Mouse (Mus musculus): ENCODE results near the gene Slf1. TPM values are rescaled to one million over a fixed set of nuclear protein-coding genes. Genes with fewer than 3 reads are reported as not detected.

Gene Slf1
- polyA plus RNA-seq, 1 experiment = 23.9 TPM

GRCm38 (mm10) chr13:77049736-77050135, 85.5 kb downstream of the Slf1 start:
- H3K27me3 ChIP-seq (ENCODE audit: control insufficient read depth, insufficient read depth, low read length, poor library complexity, severe bottlenecking) = no peaks in the 10 kb centered on the region
- no peaks in the 10 kb centered on the region for H3K4me1 ChIP-seq (ENCODE audit: control insufficient read depth, insufficient read depth, low read length)
- H3K9me3 ChIP-seq (replicated peaks; ENCODE audit: control insufficient read depth, insufficient read depth, low read length, poor library complexity, severe bottlenecking) = no peaks in the 10 kb centered on the region
- TF ChIP-seq CTCF (IDR thresholded peaks at IDR 0.05; ENCODE audit: low read depth, low read length) (no peak), POLR2A (IDR thresholded peaks at IDR 0.05; ENCODE audit: insufficient read depth, low read length) (no peak), EP300 (IDR thresholded peaks at IDR 0.05; ENCODE audit: insufficient read depth, low read depth, low read length) (no peak)
- H3K36me3 ChIP-seq (ENCODE audit: control insufficient read depth, insufficient read depth, low read length, poor library complexity, severe bottlenecking) = no peaks in the 10 kb centered on the region
- no peak overlapping the region for H3K27ac ChIP-seq (ENCODE audit: insufficient read depth, low read length)
- H3K4me3 ChIP-seq (ENCODE audit: low read depth, low read length) = no peak overlapping the region
- no peak overlapping the region for H3K9ac ChIP-seq (ENCODE audit: low read depth, poor library complexity, severe bottlenecking)

DNA sequence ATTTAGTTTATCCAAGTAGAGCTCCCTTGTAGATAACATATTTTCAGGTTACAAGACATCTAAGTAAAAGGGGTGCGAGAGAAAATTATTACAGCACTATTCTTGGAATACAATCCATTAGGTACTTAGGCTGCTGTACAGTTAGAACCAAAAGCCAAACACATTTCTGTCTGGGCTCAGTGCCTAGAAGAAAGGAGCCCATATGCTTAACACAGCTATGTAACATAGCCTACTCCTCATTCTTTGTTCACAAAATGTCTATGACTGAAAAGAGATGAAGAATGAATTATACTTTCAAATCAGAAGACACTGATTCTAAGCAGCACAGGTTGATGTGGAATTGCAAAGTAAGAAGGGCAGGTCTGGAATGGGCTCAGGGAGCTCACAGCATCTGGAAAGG, 86.8 kb downstream of the Slf1 start:
- Histone ChIP-seq H3K27me3 (ENCODE audit: control insufficient read depth, insufficient read depth, low read length, poor library complexity, severe bottlenecking) (no peaks in the 10 kb centered on the region), H3K9me3 (replicated peaks; ENCODE audit: control insufficient read depth, insufficient read depth, low read length, poor library complexity, severe bottlenecking) (no peaks in the 10 kb centered on the region), H3K4me3 (ENCODE audit: low read depth, low read length) (no peak overlapping the region), H3K4me1 (ENCODE audit: control insufficient read depth, insufficient read depth, low read length) (no peaks in the 10 kb centered on the region), H3K9ac (ENCODE audit: low read depth, poor library complexity, severe bottlenecking) (no peak overlapping the region), H3K27ac (ENCODE audit: insufficient read depth, low read length) (no peak overlapping the region), H3K36me3 (ENCODE audit: control insufficient read depth, insufficient read depth, low read length, poor library complexity, severe bottlenecking) (no peaks in the 10 kb centered on the region)
- TF ChIP-seq EP300 (IDR thresholded peaks at IDR 0.05; ENCODE audit: insufficient read depth, low read depth, low read length) = no peak
- TF ChIP-seq CTCF (IDR thresholded peaks at IDR 0.05; ENCODE audit: low read depth, low read length) = no peak
- TF ChIP-seq POLR2A (IDR thresholded peaks at IDR 0.05; ENCODE audit: insufficient read depth, low read length) = no peak

DNA sequence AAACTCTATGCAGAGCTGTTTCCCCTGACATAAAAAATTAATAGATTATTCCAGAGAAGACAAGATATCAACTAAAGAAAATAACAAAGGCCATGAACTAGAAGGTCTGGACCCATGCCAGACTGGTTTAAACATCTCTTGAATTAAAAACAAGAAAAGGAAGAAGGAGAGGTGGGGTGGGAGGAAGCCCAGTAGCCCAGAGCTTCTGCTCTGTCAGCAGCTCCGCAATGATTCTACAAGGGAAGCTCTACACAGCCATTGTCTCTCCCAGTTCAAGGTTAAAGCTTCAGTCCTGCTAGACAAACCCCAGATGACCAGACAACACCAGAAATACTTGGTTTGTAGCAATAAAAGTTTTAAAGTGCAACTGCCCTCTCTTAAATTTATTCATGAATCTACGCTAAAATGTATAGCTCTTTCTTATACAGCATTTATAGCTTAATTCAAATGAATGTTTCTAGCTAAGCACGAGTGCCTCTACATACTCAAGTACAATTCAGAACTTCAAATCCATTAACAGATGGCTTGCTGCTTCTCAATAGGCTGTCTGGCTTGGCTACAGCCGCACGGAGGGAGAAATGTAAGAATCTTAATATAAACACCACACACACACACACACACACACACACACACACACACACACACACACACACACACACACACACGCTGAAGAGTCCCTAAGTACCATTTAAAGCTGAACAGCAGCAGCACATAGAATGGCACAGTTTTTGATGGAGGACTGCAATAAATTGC, 87.9 kb downstream of the Slf1 start:
- Histone ChIP-seq H3K9me3 (replicated peaks; ENCODE audit: control insufficient read depth, insufficient read depth, low read length, poor library complexity, severe bottlenecking) (no peaks in the 10 kb centered on the region), H3K36me3 (ENCODE audit: control insufficient read depth, insufficient read depth, low read length, poor library complexity, severe bottlenecking) (no peaks in the 10 kb centered on the region), H3K4me1 (ENCODE audit: control insufficient read depth, insufficient read depth, low read length) (no peaks in the 10 kb centered on the region), H3K4me3 (ENCODE audit: low read depth, low read length) (no peak overlapping the region), H3K9ac (ENCODE audit: low read depth, poor library complexity, severe bottlenecking) (no peak overlapping the region), H3K27ac (ENCODE audit: insufficient read depth, low read length) (no peak overlapping the region), H3K27me3 (ENCODE audit: control insufficient read depth, insufficient read depth, low read length, poor library complexity, severe bottlenecking) (no peaks in the 10 kb centered on the region)
- TF ChIP-seq CTCF (IDR thresholded peaks at IDR 0.05; ENCODE audit: low read depth, low read length) (no peak), POLR2A (IDR thresholded peaks at IDR 0.05; ENCODE audit: insufficient read depth, low read length) (no peak), EP300 (IDR thresholded peaks at IDR 0.05; ENCODE audit: insufficient read depth, low read depth, low read length) (no peak)

DNA sequence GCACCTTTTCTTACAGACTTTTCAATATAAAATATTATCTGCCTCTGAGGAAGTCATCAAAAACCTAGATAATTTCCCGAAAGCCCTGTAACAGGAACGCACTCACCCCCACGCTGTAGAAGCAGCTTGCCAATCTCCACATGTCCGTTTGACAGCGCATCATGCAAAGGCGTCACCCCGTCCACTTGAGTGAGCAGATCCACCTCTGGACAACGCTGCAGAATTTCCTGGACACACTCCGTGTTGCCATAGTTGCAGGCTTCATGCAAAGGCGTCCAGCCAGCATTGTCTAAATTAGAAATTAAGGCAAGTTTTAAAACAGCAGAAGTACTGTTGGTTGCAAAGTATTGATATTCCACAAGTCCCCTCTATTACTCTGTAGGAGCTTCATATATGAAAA, 88.9 kb downstream of the Slf1 start:
- Histone ChIP-seq H3K9ac (ENCODE audit: low read depth, poor library complexity, severe bottlenecking) (no peak overlapping the region), H3K9me3 (replicated peaks; ENCODE audit: control insufficient read depth, insufficient read depth, low read length, poor library complexity, severe bottlenecking) (no peaks in the 10 kb centered on the region), H3K4me1 (ENCODE audit: control insufficient read depth, insufficient read depth, low read length) (no peaks in the 10 kb centered on the region), H3K27ac (ENCODE audit: insufficient read depth, low read length) (no peak overlapping the region), H3K4me3 (ENCODE audit: low read depth, low read length) (no peak overlapping the region), H3K36me3 (ENCODE audit: control insufficient read depth, insufficient read depth, low read length, poor library complexity, severe bottlenecking) (no peaks in the 10 kb centered on the region), H3K27me3 (ENCODE audit: control insufficient read depth, insufficient read depth, low read length, poor library complexity, severe bottlenecking) (no peaks in the 10 kb centered on the region)
- TF ChIP-seq EP300 (IDR thresholded peaks at IDR 0.05; ENCODE audit: insufficient read depth, low read depth, low read length) (no peak), CTCF (IDR thresholded peaks at IDR 0.05; ENCODE audit: low read depth, low read length) (no peak), POLR2A (IDR thresholded peaks at IDR 0.05; ENCODE audit: insufficient read depth, low read length) (no peak)

- H3K27me3 ChIP-seq (ENCODE audit: control insufficient read depth, insufficient read depth, low read length, poor library complexity, severe bottlenecking) = no peaks in the 10 kb centered on the region
- TF ChIP-seq POLR2A (IDR thresholded peaks at IDR 0.05; ENCODE audit: insufficient read depth, low read length) = no peak
- no peak for TF ChIP-seq CTCF (IDR thresholded peaks at IDR 0.05; ENCODE audit: low read depth, low read length)
- TF ChIP-seq EP300 (IDR thresholded peaks at IDR 0.05; ENCODE audit: insufficient read depth, low read depth, low read length) = no peak
- no peaks in the 10 kb centered on the region for H3K36me3 ChIP-seq (ENCODE audit: control insufficient read depth, insufficient read depth, low read length, poor library complexity, severe bottlenecking)
- H3K4me3 ChIP-seq (ENCODE audit: low read depth, low read length) = no peak overlapping the region
- no peak overlapping the region for H3K27ac ChIP-seq (ENCODE audit: insufficient read depth, low read length)
- no peaks in the 10 kb centered on the region for H3K9me3 ChIP-seq (replicated peaks; ENCODE audit: control insufficient read depth, insufficient read depth, low read length, poor library complexity, severe bottlenecking)
- H3K9ac ChIP-seq (ENCODE audit: low read depth, poor library complexity, severe bottlenecking) = no peak overlapping the region
- H3K4me1 ChIP-seq (ENCODE audit: control insufficient read depth, insufficient read depth, low read length) = no peaks in the 10 kb centered on the region
Measured at GRCm38 (mm10) chr13:77045375-77045774, 89.9 kb downstream of the Slf1 start.

DNA sequence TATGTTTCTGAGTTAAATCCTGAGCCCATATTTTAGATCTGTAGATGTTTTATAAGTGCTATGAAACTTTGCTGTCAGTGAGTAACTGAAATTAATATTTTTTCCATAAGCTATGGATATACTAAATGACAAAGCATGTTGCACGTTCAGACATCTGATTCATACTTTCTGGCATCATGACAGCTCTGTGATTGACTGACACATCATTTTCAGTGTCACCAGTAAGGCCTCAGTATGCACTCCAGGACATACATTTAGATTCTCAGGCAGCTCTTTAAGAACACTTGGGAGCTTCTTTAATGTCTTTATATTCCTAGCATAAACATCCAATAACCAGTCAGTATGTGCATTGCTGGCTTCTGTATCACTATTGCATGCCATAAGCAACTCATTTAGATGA, 91.9 kb downstream of the Slf1 start:
- no peaks in the 10 kb centered on the region for H3K4me1 ChIP-seq (ENCODE audit: control insufficient read depth, insufficient read depth, low read length)
- H3K36me3 ChIP-seq (ENCODE audit: control insufficient read depth, insufficient read depth, low read length, poor library complexity, severe bottlenecking) = no peaks in the 10 kb centered on the region
- no peaks in the 10 kb centered on the region for H3K27me3 ChIP-seq (ENCODE audit: control insufficient read depth, insufficient read depth, low read length, poor library complexity, severe bottlenecking)
- H3K27ac ChIP-seq (ENCODE audit: insufficient read depth, low read length) = no peak overlapping the region
- H3K9me3 ChIP-seq (replicated peaks; ENCODE audit: control insufficient read depth, insufficient read depth, low read length, poor library complexity, severe bottlenecking) = no peaks in the 10 kb centered on the region
- no peak overlapping the region for H3K4me3 ChIP-seq (ENCODE audit: low read depth, low read length)
- no peak overlapping the region for H3K9ac ChIP-seq (ENCODE audit: low read depth, poor library complexity, severe bottlenecking)
- no peak for TF ChIP-seq CTCF (IDR thresholded peaks at IDR 0.05; ENCODE audit: low read depth, low read length)
- TF ChIP-seq POLR2A (IDR thresholded peaks at IDR 0.05; ENCODE audit: insufficient read depth, low read length) = no peak
- no peak for TF ChIP-seq EP300 (IDR thresholded peaks at IDR 0.05; ENCODE audit: insufficient read depth, low read depth, low read length)

Measured in ES-Bruce4 (cell line).